Mouse (Mus musculus) intestine, embryonic 15.5 days (tissue): ENCODE results near the gene Slc9a8. TPM values are rescaled to one million over a fixed set of nuclear protein-coding genes. Genes with fewer than 3 reads are reported as not detected.
"Not testable (repeated sequence)": the region's sequence is repeated elsewhere in the genome, so short reads cannot be mapped to it uniquely, and the experiment has no call there.

Experiments
- ATAC-seq: fragments of 200-750 bp; cut with Nextera tagmentation; 2 replicates; pipeline ENCODE4 v1.8.0; 2017; ENCODE audit warnings: moderate TSS enrichment, moderate library complexity
- H3K27ac ChIP-seq: fragments of 300-500 bp; sonication (generic); 2 replicates; pipeline ENCODE4 v1.5.1; 2015; ENCODE audit warnings: mild to moderate bottlenecking, inconsistent platforms
- H3K27me3 ChIP-seq: fragments of 300-500 bp; sonication (generic); replicated peaks from 2 replicates; pipeline ENCODE4 v1.6.1; 2015; ENCODE audit warnings: inconsistent platforms
- H3K36me3 ChIP-seq: fragments of 300-500 bp; sonication (generic); 2 replicates; pipeline ENCODE4 v1.6.1; 2015; ENCODE audit warnings: inconsistent platforms
- H3K4me1 ChIP-seq: fragments of 300-500 bp; sonication (generic); replicated peaks from 2 replicates; pipeline ENCODE4 v1.6.1; 2015; ENCODE audit warnings: inconsistent platforms
- H3K4me2 ChIP-seq: fragments of 300-500 bp; sonication (generic); replicated peaks from 2 replicates; pipeline ENCODE4 v1.6.1; 2015; ENCODE audit warnings: mild to moderate bottlenecking, inconsistent platforms
- H3K4me3 ChIP-seq: fragments of 300-500 bp; sonication (generic); replicated peaks from 2 replicates; pipeline ENCODE4 v1.5.1; 2015; ENCODE audit warnings: inconsistent platforms
- H3K9ac ChIP-seq: fragments of 300-500 bp; sonication (generic); 2 replicates; pipeline ENCODE4 v1.6.1; 2015; ENCODE audit warnings: inconsistent platforms
- H3K9me3 ChIP-seq: fragments of 300-500 bp; sonication (generic); 2 replicates; pipeline ENCODE4 v1.6.1; 2016; ENCODE audit warnings: inconsistent platforms
- WGBS: fragments of 180-500 bp; shearing (Covaris S2); methylation state at CpG from one replicate; pipeline ENCODE4 v1.1.7; 2015; 5-methylcytosine and 5-hydroxymethylcytosine counted together
- polyA plus RNA-seq: library from polyadenylated mRNA; unstranded; fragments of >200 nt; fragmentation: Nextera tagmentation; extraction: Ambion mirVana; gene quantifications from 2 replicates; pipeline ENCODE4 v1.2.1, GENCODE M21; 2015

Gene Slc9a8
- polyA plus RNA-seq, 1 experiment from 2014 or later, result 19.9 TPM

GRCm38 (mm10) chr2:167386456-167386855 lies 35.1 kb upstream of the Slc9a8 start:
- Histone ChIP-seq H3K9ac (no peak overlapping the region), H3K9me3 (no peaks in the 10 kb centered on the region), H3K4me3 (no peak overlapping the region), H3K27me3 (no peaks in the 10 kb centered on the region), H3K4me1 (peaks cover 5% of the 10 kb centered on the region; the same call in 1 of the 2 replicates), H3K36me3 (no peaks in the 10 kb centered on the region), H3K27ac (no peak overlapping the region), H3K4me2 (no peak overlapping the region)
- no peak for ATAC-seq
- WGBS, result 85% methylated on average over 4 of the region's 4 CpGs

- Histone ChIP-seq H3K4me2 (no peak overlapping the region), H3K4me3 (no peak overlapping the region), H3K9ac (no peak overlapping the region), H3K4me1 (peaks cover 2% of the 10 kb centered on the region; the same call in 1 of the 2 replicates), H3K36me3 (no peaks in the 10 kb centered on the region), H3K27ac (no peak overlapping the region), H3K27me3 (no peaks in the 10 kb centered on the region), H3K9me3 (no peaks in the 10 kb centered on the region)
- WGBS, result 80% methylated on average over 6 of the region's 6 CpGs
- no peak for ATAC-seq
These were observed 34.5 kb upstream of the Slc9a8 start for GRCm38 (mm10) chr2:167386998-167387397.

- Histone ChIP-seq H3K9me3 (no peaks in the 10 kb centered on the region), H3K27ac (no peak overlapping the region), H3K9ac (no peak overlapping the region), H3K4me1 (no peaks in the 10 kb centered on the region), H3K27me3 (no peaks in the 10 kb centered on the region), H3K36me3 (no peaks in the 10 kb centered on the region), H3K4me3 (no peak overlapping the region), H3K4me2 (no peak overlapping the region)
- ATAC-seq, result no peak
- 84% methylated on average over 7 of the region's 7 CpGs for WGBS
These were observed 27.1 kb upstream of the Slc9a8 start for GRCm38 (mm10) chr2:167394426-167394825.

GRCm38 (mm10) chr2:167396420-167396819 lies 25.1 kb upstream of the Slc9a8 start:
- not testable (repeated sequence) for H3K4me3 ChIP-seq, H3K27me3 ChIP-seq, H3K4me1 ChIP-seq, H3K36me3 ChIP-seq, H3K9me3 ChIP-seq, H3K9ac ChIP-seq, H3K4me2 ChIP-seq, H3K27ac ChIP-seq, ATAC-seq
- 94% methylated on average over 9 of the region's 9 CpGs for WGBS

- Histone ChIP-seq H3K9ac (no peak overlapping the region), H3K4me2 (no peak overlapping the region), H3K4me3 (no peak overlapping the region), H3K9me3 (no peaks in the 10 kb centered on the region), H3K36me3 (no peaks in the 10 kb centered on the region), H3K27ac (no peak overlapping the region), H3K4me1 (no peaks in the 10 kb centered on the region), H3K27me3 (no peaks in the 10 kb centered on the region)
- ATAC-seq, result no peak
- WGBS, result 44% methylated on average over 4 of the region's 4 CpGs
These were observed 22.5 kb upstream of the Slc9a8 start for GRCm38 (mm10) chr2:167399012-167399411.

GRCm38 (mm10) chr2:167399646-167400045 lies 21.9 kb upstream of the Slc9a8 start:
- no peak overlapping the region for H3K9ac ChIP-seq
- no peak overlapping the region for H3K27ac ChIP-seq
- no peaks in the 10 kb centered on the region for H3K27me3 ChIP-seq
- WGBS, result 74% methylated on average over 7 of the region's 7 CpGs
- H3K4me2 ChIP-seq, result no peak overlapping the region
- ATAC-seq, result no peak
- no peaks in the 10 kb centered on the region for H3K4me1 ChIP-seq
- no peaks in the 10 kb centered on the region for H3K9me3 ChIP-seq
- no peaks in the 10 kb centered on the region for H3K36me3 ChIP-seq
- no peak overlapping the region for H3K4me3 ChIP-seq

GRCm38 (mm10) chr2:167403085-167403484 lies 18.4 kb upstream of the Slc9a8 start:
- Histone ChIP-seq H3K27ac (peak overlapping the region; percentile 45; the same call in 1 of the 2 replicates), H3K9me3 (no peaks in the 10 kb centered on the region), H3K4me1 (no peaks in the 10 kb centered on the region), H3K36me3 (no peaks in the 10 kb centered on the region), H3K4me3 (no peak overlapping the region), H3K27me3 (no peaks in the 10 kb centered on the region), H3K9ac (no peak overlapping the region), H3K4me2 (peak overlapping the region; percentile 2; the same call in 1 of the 2 replicates)
- 62% methylated on average over 7 of the region's 7 CpGs for WGBS
- ATAC-seq, result peak; percentile 84

- WGBS, result 72% methylated on average over 20 of the region's 20 CpGs
- no peak overlapping the region for H3K9ac ChIP-seq
- no peak for ATAC-seq
These were observed 16.2 kb upstream of the Slc9a8 start for GRCm38 (mm10) chr2:167405101-167405880.

GRCm38 (mm10) chr2:167407296-167407929 lies 14.1 kb upstream of the Slc9a8 start:
- Histone ChIP-seq H3K27me3 (no peaks in the 10 kb centered on the region), H3K9me3 (no peaks in the 10 kb centered on the region), H3K27ac (no peak overlapping the region)

More at GRCm38 (mm10) chr2:167405101-167405880, 16.2 kb upstream of the Slc9a8 start:
- H3K9me3 ChIP-seq, result no peaks in the 10 kb centered on the region
- no peaks in the 10 kb centered on the region for H3K36me3 ChIP-seq
- no peak overlapping the region for H3K27ac ChIP-seq
- no peak overlapping the region for H3K4me3 ChIP-seq
- H3K4me1 ChIP-seq, result no peaks in the 10 kb centered on the region
- H3K27me3 ChIP-seq, result no peaks in the 10 kb centered on the region
- H3K4me2 ChIP-seq, result no peak overlapping the region

GRCm38 (mm10) chr2:167414461-167414860 lies 7.1 kb upstream of the Slc9a8 start:
- WGBS, result 90% methylated on average over 5 of the region's 5 CpGs
- Histone ChIP-seq H3K36me3 (no peaks in the 10 kb centered on the region), H3K4me3 (no peak overlapping the region), H3K4me2 (no peak overlapping the region), H3K9me3 (no peaks in the 10 kb centered on the region; the same call in 1 of the 2 replicates), H3K27me3 (no peaks in the 10 kb centered on the region), H3K9ac (no peak overlapping the region), H3K4me1 (no peaks in the 10 kb centered on the region), H3K27ac (no peak overlapping the region)
- no peak for ATAC-seq

More at GRCm38 (mm10) chr2:167407296-167407929, 14.1 kb upstream of the Slc9a8 start:
- no peak overlapping the region for H3K9ac ChIP-seq
- no peak overlapping the region for H3K4me3 ChIP-seq
- 90% methylated on average over 16 of the region's 16 CpGs for WGBS
- H3K36me3 ChIP-seq, result no peaks in the 10 kb centered on the region
- no peak overlapping the region for H3K4me2 ChIP-seq
- no peaks in the 10 kb centered on the region for H3K4me1 ChIP-seq
- no peak for ATAC-seq

- 52% methylated on average over 9 of the region's 9 CpGs for WGBS
- peak; percentile 79 for ATAC-seq
These were observed 5.4 kb upstream of the Slc9a8 start for GRCm38 (mm10) chr2:167415970-167416563.

GRCm38 (mm10) chr2:167417048-167417447 lies 4.5 kb upstream of the Slc9a8 start:
- Histone ChIP-seq H3K4me3 (no peak overlapping the region), H3K27me3 (no peaks in the 10 kb centered on the region), H3K4me1 (peaks cover 6% of the 10 kb centered on the region; the same call in 1 of the 2 replicates), H3K36me3 (no peaks in the 10 kb centered on the region), H3K4me2 (no peak overlapping the region), H3K9ac (no peak overlapping the region), H3K27ac (no peak overlapping the region), H3K9me3 (no peaks in the 10 kb centered on the region; the same call in 1 of the 2 replicates)
- ATAC-seq, result no peak
- 73% methylated on average over 3 of the region's 3 CpGs for WGBS

More at GRCm38 (mm10) chr2:167415970-167416563, 5.4 kb upstream of the Slc9a8 start:
- no peak overlapping the region for H3K4me2 ChIP-seq
- peaks cover 5% of the 10 kb centered on the region; the same call in 1 of the 2 replicates for H3K4me1 ChIP-seq
- 0 out of 2 replicates have a peak overlapping the region, but pooled peaks have one; percentile 7 for H3K27ac ChIP-seq
- H3K27me3 ChIP-seq, result no peaks in the 10 kb centered on the region
- no peak overlapping the region for H3K9ac ChIP-seq
- H3K36me3 ChIP-seq, result no peaks in the 10 kb centered on the region
- H3K4me3 ChIP-seq, result no peak overlapping the region
- H3K9me3 ChIP-seq, result no peaks in the 10 kb centered on the region; the same call in 1 of the 2 replicates
